Mouse (Mus musculus) CH12.LX (cell line): Measurements from ENCODE around the gene Il1rl2. TPM values are rescaled to one million over a fixed set of nuclear protein-coding genes. Genes with fewer than 3 reads are reported as not detected.

ENCODE experiments used
- DNase-seq: peaks from one replicate; pipeline ENCODE4 v3.0.0-alpha.2; 2013; ENCODE audit errors: extremely low read depth
- H3K27ac ChIP-seq: 2 replicates; pipeline ENCODE4 v1.5.1; 2012; ENCODE audit warnings: low read depth, mild to moderate bottlenecking, control low read depth, moderate library complexity; ENCODE audit not compliant: insufficient read depth
- H3K27me3 ChIP-seq: replicated peaks from 2 replicates; pipeline ENCODE3; 2012; ENCODE audit warnings: inconsistent platforms
- H3K36me3 ChIP-seq, 2 experiments: replicated peaks in 1 of 2; 2 replicates each; pipeline versions ENCODE3 to v1.6.1; 2012; ENCODE audit warnings: inconsistent platforms in 1 of 2, low read length in 1 of 2, mild to moderate bottlenecking in 1 of 2, mixed read lengths in 1 of 2, moderate library complexity in 1 of 2; ENCODE audit not compliant: control insufficient read depth in 1 of 2, insufficient read depth in 1 of 2
- H3K4me1 ChIP-seq, 2 experiments: 2 replicates each; pipeline ENCODE4 v1.6.1; 2012; ENCODE audit warnings: inconsistent platforms in 1 of 2, moderate library complexity in 1 of 2; ENCODE audit not compliant: insufficient read depth in 2 of 2, control insufficient read depth in 1 of 2
- H3K4me2 ChIP-seq: 2 replicates; pipeline ENCODE4 v1.6.1; 2012; ENCODE audit warnings: low read depth, mild to moderate bottlenecking, control low read depth; ENCODE audit not compliant: poor library complexity, insufficient read depth, severe bottlenecking
- H3K4me3 ChIP-seq, 3 experiments: fragments of 150-350 bp in 1 of 3; sonication (generic) in 1 of 3; replicated peaks in 1 of 3; 2 replicates each; pipeline versions ENCODE3 to v1.5.1; 2011 to 2012; ENCODE audit warnings: low read depth in 2 of 3, low read length in 2 of 3, mild to moderate bottlenecking in 2 of 3, moderate library complexity in 2 of 3, control low read depth in 1 of 3, improper control_type of control experiment in 1 of 3, inconsistent platforms in 1 of 3, mixed read lengths in 1 of 3; ENCODE audit not compliant: poor library complexity in 1 of 3
- H3K79me2 ChIP-seq: replicated peaks from 2 replicates; pipeline ENCODE4 v1.6.1; 2012; ENCODE audit warnings: mild to moderate bottlenecking, moderate library complexity; ENCODE audit not compliant: control insufficient read depth, poor library complexity, insufficient read depth, severe bottlenecking; ENCODE audit errors: extremely low read depth
- H3K9ac ChIP-seq: 2 replicates; pipeline ENCODE4 v1.6.1; 2012; ENCODE audit warnings: low read depth, mild to moderate bottlenecking, control low read depth, moderate library complexity; ENCODE audit not compliant: insufficient read depth
- H3K9me3 ChIP-seq: replicated peaks from 2 replicates; pipeline ENCODE3; 2012; ENCODE audit warnings: low read length, inconsistent platforms, mixed read lengths
- BHLHE40 ChIP-seq: IDR thresholded peaks from 2 replicates; pipeline ENCODE4 v1.6.1; 2011; ENCODE audit warnings: mild to moderate bottlenecking, low read depth, low read length, improper control_type of control experiment
- E2F4 ChIP-seq: IDR thresholded peaks from 2 replicates; pipeline ENCODE4 v1.6.1; 2011; ENCODE audit warnings: low read depth, low read length, improper control_type of control experiment; ENCODE audit not compliant: insufficient replicate concordance
- ELF1 ChIP-seq: IDR thresholded peaks from 2 replicates; pipeline ENCODE4 v1.6.1; 2014; ENCODE audit warnings: low read depth, mild to moderate bottlenecking, inconsistent platforms, low read length, improper control_type of control experiment
- EP300 ChIP-seq: IDR thresholded peaks from 2 replicates; pipeline ENCODE4 v1.6.1; 2011; ENCODE audit warnings: low read length, improper control_type of control experiment
- GABPA ChIP-seq: IDR thresholded peaks from 2 replicates; pipeline ENCODE4 v1.6.1; 2012; ENCODE audit warnings: low read depth, low read length, improper control_type of control experiment, inconsistent platforms; ENCODE audit not compliant: insufficient replicate concordance
- HCFC1 ChIP-seq: IDR thresholded peaks from 2 replicates; pipeline ENCODE4 v1.6.1; 2012; ENCODE audit warnings: low read depth, mild to moderate bottlenecking, inconsistent platforms, low read length, improper control_type of control experiment
- JUND ChIP-seq: conservative IDR thresholded peaks from 2 replicates; pipeline ENCODE4 v1.6.1; 2011; ENCODE audit warnings: low read depth, low read length, improper control_type of control experiment
- MAX ChIP-seq: IDR thresholded peaks from 2 replicates; pipeline ENCODE4 v1.6.1; 2011; ENCODE audit warnings: low read length, improper control_type of control experiment
- MEF2A ChIP-seq: IDR thresholded peaks from 2 replicates; pipeline ENCODE4 v1.6.1; 2014; ENCODE audit warnings: low read depth, mild to moderate bottlenecking, inconsistent platforms, low read length, improper control_type of control experiment, borderline replicate concordance
- MXI1 ChIP-seq: IDR thresholded peaks from 2 replicates; pipeline ENCODE4 v1.6.1; 2011; ENCODE audit warnings: mild to moderate bottlenecking, low read depth, low read length, improper control_type of control experiment
- MYC ChIP-seq: IDR thresholded peaks from 2 replicates; pipeline ENCODE4 v1.6.1; 2011; ENCODE audit warnings: low read depth, mild to moderate bottlenecking, improper control_type of control experiment, low read length
- PAX5 ChIP-seq: IDR thresholded peaks from 2 replicates; pipeline ENCODE4 v1.6.1; 2012; ENCODE audit warnings: low read length, inconsistent platforms, mixed read lengths
- POLR2A ChIP-seq: IDR thresholded peaks from 2 replicates; pipeline ENCODE4 v1.6.1; 2011; ENCODE audit warnings: low read depth, mild to moderate bottlenecking, improper control_type of control experiment, low read length
- RAD21 ChIP-seq: IDR thresholded peaks from 2 replicates; pipeline ENCODE4 v1.6.1; 2011; ENCODE audit warnings: low read depth, mild to moderate bottlenecking, low read length, improper control_type of control experiment, moderate library complexity
- RCOR1 ChIP-seq: conservative IDR thresholded peaks from 2 replicates; pipeline ENCODE4 v1.6.1; 2012; ENCODE audit warnings: low read depth, mild to moderate bottlenecking, inconsistent platforms, low read length, improper control_type of control experiment
- SIN3A ChIP-seq: IDR thresholded peaks from 2 replicates; pipeline ENCODE4 v1.6.1; 2012; ENCODE audit warnings: low read length, improper control_type of control experiment, inconsistent platforms
- SMC3 ChIP-seq: IDR thresholded peaks from 2 replicates; pipeline ENCODE4 v1.6.1; 2011; ENCODE audit warnings: low read depth, low read length, improper control_type of control experiment
- TCF12 ChIP-seq: IDR thresholded peaks from 2 replicates; pipeline ENCODE4 v1.6.1; 2014; ENCODE audit warnings: low read depth, mild to moderate bottlenecking, inconsistent platforms, low read length, improper control_type of control experiment
- UBTF ChIP-seq: IDR thresholded peaks from 2 replicates; pipeline ENCODE4 v1.6.1; 2012; ENCODE audit warnings: low read depth, mild to moderate bottlenecking, inconsistent platforms, low read length, improper control_type of control experiment, moderate library complexity
- ZKSCAN1 ChIP-seq: IDR thresholded peaks from 2 replicates; pipeline ENCODE4 v1.6.1; 2012; ENCODE audit warnings: low read depth, inconsistent platforms, low read length, improper control_type of control experiment, borderline replicate concordance
- ZNF384 ChIP-seq: IDR thresholded peaks from 2 replicates; pipeline ENCODE4 v1.6.1; 2012; ENCODE audit warnings: low read depth, low read length, improper control_type of control experiment, inconsistent platforms
- dilution Hi-C: fragments of 300-500 bp; cut with MboI; formaldehyde crosslinking; loops from 2 replicates; pipeline ENCODE4 v1.14.3; 2020; ENCODE audit warnings: low sequenced_read_pairs; ENCODE audit not compliant: extremely low pct_unique_long_range_greater_than_20kb, extremely low pct_ligation_motif_present
- in situ Hi-C: fragments of 300-500 bp; cut with MboI; formaldehyde crosslinking; loops from 3 replicates; pipeline ENCODE4 v1.14.3; 2019; ENCODE audit warnings: low sequenced_read_pairs, low pct_ligation_motif_present, low pct_unique_long_range_greater_than_20kb, mixed read lengths
- polyA plus RNA-seq: library from polyadenylated mRNA; unstranded; fragments of >175 nt; gene quantifications from 2 replicates; pipeline ENCODE4 v1.2.1, GENCODE M21; 2012; ENCODE audit warnings: low read depth; ENCODE audit not compliant: insufficient read length
- total RNA-seq, 2 experiments: library from RNA; depleted of rRNA; stranded (reverse); fragments of 300-350 nt in 1 of 2; fragments of >200 nt in 1 of 2; gene quantifications; 2 replicates each; pipeline ENCODE4 v1.2.3; 2012 to 2014

The Il1rl2 gene
- total and polyA plus RNA-seq, 3 experiments: not detected

DNA sequence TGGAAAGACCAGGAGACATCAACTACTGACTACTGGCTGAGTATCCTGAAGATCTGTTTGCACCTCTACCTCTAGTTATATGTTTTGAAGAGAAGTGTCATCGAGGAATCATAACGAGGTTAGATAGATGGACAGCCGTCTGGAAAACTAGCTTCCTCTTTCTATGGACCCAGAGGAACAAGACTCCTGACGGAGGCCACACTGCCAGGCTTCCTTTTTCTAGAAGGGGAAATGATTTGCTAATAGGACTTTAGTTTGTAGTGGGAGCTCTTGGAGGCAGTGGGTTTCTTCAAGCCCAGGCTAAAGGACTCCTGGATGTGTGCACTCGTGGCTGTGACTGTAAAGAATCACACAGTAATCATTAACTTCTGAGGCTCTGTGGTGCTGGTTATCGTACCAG is 2.6 kb upstream of the Il1rl2 start:
- DNase-seq: no peak
- Histone ChIP-seq H3K27me3 (no peaks in the 10 kb centered on the region), H3K4me1 (peaks cover 0 to 10% of the 10 kb centered on the region in 2 experiments; a peak in 3 of 4 replicates), H3K9me3 (no peaks in the 10 kb centered on the region), H3K9ac (no peak overlapping the region), H3K27ac (no peak overlapping the region), H3K79me2 (no peaks in the 10 kb centered on the region), H3K4me3 (no peak overlapping the region), H3K4me2 (no peak overlapping the region), H3K36me3 (no peaks in the 10 kb centered on the region)
- TF ChIP-seq RAD21: no peak
- in situ Hi-C loops: no loop called here
- dilution Hi-C loops: no loop called here

DNA sequence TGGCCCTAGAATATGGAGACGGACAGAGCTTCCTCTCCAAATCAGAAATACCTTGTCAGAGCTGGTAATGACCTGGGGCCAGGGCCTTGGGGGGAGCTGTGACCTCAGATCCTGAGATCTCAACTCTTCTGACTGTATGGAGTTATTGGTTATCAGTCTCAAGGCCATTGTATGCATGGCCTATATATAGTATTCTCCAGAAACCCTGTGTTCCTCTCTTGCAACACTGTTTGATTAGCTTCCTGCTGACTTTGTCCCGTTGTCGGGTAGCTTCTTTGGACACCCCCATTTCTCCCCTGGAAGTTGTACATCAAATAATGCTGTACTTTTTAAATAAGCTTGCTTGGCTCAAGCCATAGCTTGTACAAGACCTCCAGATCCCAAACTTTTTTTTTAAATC is 1.9 kb upstream of the Il1rl2 start:
- H3K4me1 ChIP-seq: peaks cover 0 to 8% of the 10 kb centered on the region in 2 experiments; a peak in 3 of 4 replicates
- H3K4me2 ChIP-seq: no peak overlapping the region
- H3K36me3 ChIP-seq: no peaks in the 10 kb centered on the region
- no peaks in the 10 kb centered on the region for H3K9me3 ChIP-seq
- no peak overlapping the region for H3K9ac ChIP-seq
- dilution Hi-C loops (no loop called here), in situ Hi-C loops (no loop called here)
- no peak for DNase-seq
- H3K4me3 ChIP-seq: no peak overlapping the region
- H3K79me2 ChIP-seq: no peaks in the 10 kb centered on the region
- no peak overlapping the region for H3K27ac ChIP-seq
- no peak for TF ChIP-seq TCF12
- no peak for TF ChIP-seq ZKSCAN1
- TF ChIP-seq MAX: no peak
- no peak for TF ChIP-seq E2F4
- TF ChIP-seq SMC3: no peak
- no peak for TF ChIP-seq EP300
- TF ChIP-seq ZNF384: no peak
- no peak for TF ChIP-seq MYC
- TF ChIP-seq RCOR1: no peak
- no peak for TF ChIP-seq MXI1
- TF ChIP-seq ELF1: no peak
- no peak for TF ChIP-seq BHLHE40
- no peak for TF ChIP-seq GABPA
- no peak for TF ChIP-seq MEF2A
- no peak for TF ChIP-seq PAX5
- no peak for TF ChIP-seq HCFC1
- TF ChIP-seq SIN3A: no peak
- TF ChIP-seq POLR2A: no peak
- TF ChIP-seq UBTF: no peak
- no peak for TF ChIP-seq JUND
- TF ChIP-seq, all 38 proteins: peak for 0
- H3K27me3 ChIP-seq: no peaks in the 10 kb centered on the region
